Mouse (Mus musculus) adrenal gland, postnatal 14 days (tissue): ENCODE data around the gene Myo15. TPM values are rescaled to one million over a fixed set of nuclear protein-coding genes. Genes with fewer than 3 reads are reported as not detected.
"Not testable (repeated sequence)": the region's sequence is repeated elsewhere in the genome, so short reads cannot be mapped to it uniquely, and the experiment has no call there.

Source experiments
- DNase-seq: peaks from one replicate; pipeline ENCODE4 v3.0.0; 2021; ENCODE audit warnings: mixed read lengths
- long read RNA-seq, 2 experiments: library from polyadenylated mRNA; stranded (forward); transcript quantifications; one replicate each; pipeline ENCODE4 v2.0.0; 2021
- total RNA-seq: library from RNA; stranded (reverse); gene quantifications from 2 replicates; pipeline ENCODE4 v1.2.3, GENCODE M21; 2021

Gene Myo15
- total RNA-seq: 0.30 and 0.70 TPM in 2 replicates
- long read RNA-seq, experiment 1: 0 reads
- long read RNA-seq, experiment 2, partial matches to known transcripts: 1 of 1 reads
- long read RNA-seq, experiment 2, other reads (novel, unspliced or antisense): 0 of 1 reads

GRCm38 (mm10) chr11:60469039-60469438 is at the start of gene Myo15:
Gene Myo15 (plus strand): TSS chr11:60469339.
- no peak for DNase-seq

GRCm38 (mm10) chr11:60422046-60422668 is 47.0 kb upstream of the Myo15 start:
- DNase-seq: no peak

GRCm38 (mm10) chr11:60423006-60423405 is 46.1 kb upstream of the Myo15 start:
- DNase-seq: no peak

- no peak for DNase-seq
Measured at GRCm38 (mm10) chr11:60426417-60426816, 42.7 kb upstream of the Myo15 start.

- DNase-seq: no peak
Measured at GRCm38 (mm10) chr11:60427628-60428027, 41.5 kb upstream of the Myo15 start.

- no peak for DNase-seq
Measured at GRCm38 (mm10) chr11:60433501-60433900, 35.6 kb upstream of the Myo15 start.

GRCm38 (mm10) chr11:60435133-60435532 is 34.0 kb upstream of the Myo15 start:
- no peak for DNase-seq

GRCm38 (mm10) chr11:60436618-60437017 is 32.5 kb upstream of the Myo15 start:
- peak; percentile 44 for DNase-seq

GRCm38 (mm10) chr11:60439621-60440020 is 29.5 kb upstream of the Myo15 start:
- not testable (repeated sequence) for DNase-seq

- no peak for DNase-seq
Measured at GRCm38 (mm10) chr11:60440176-60440575, 29.0 kb upstream of the Myo15 start.

- DNase-seq: no peak
Measured at GRCm38 (mm10) chr11:60442896-60443295, 26.2 kb upstream of the Myo15 start.

- no peak for DNase-seq
Measured at GRCm38 (mm10) chr11:60444007-60444406, 25.1 kb upstream of the Myo15 start.

- peak; percentile 94 for DNase-seq
Measured at GRCm38 (mm10) chr11:60454080-60454744, 14.9 kb upstream of the Myo15 start, which contains the start of gene Drg2. Gene Drg2 (plus strand): TSS chr11:60454591.

- no peak for DNase-seq
Measured at GRCm38 (mm10) chr11:60454745-60455087, 14.4 kb upstream of the Myo15 start.

- DNase-seq: peak; percentile 29
Measured at GRCm38 (mm10) chr11:60457973-60458372, 11.2 kb upstream of the Myo15 start.

GRCm38 (mm10) chr11:60465943-60466380 is 3.2 kb upstream of the Myo15 start:
- DNase-seq: peak; percentile 74

GRCm38 (mm10) chr11:60470743-60471142 is 1.6 kb downstream of the Myo15 start:
- DNase-seq: no peak

GRCm38 (mm10) chr11:60474534-60474933 is 5.4 kb downstream of the Myo15 start:
- no peak for DNase-seq

- no peak for DNase-seq
Measured at GRCm38 (mm10) chr11:60475668-60476362, 6.7 kb downstream of the Myo15 start.

- DNase-seq: peak; percentile 70
Measured at GRCm38 (mm10) chr11:60478121-60478520, 9.0 kb downstream of the Myo15 start.

- no peak for DNase-seq
Measured at GRCm38 (mm10) chr11:60486267-60486666, 17.1 kb downstream of the Myo15 start.

- no peak for DNase-seq
Measured at GRCm38 (mm10) chr11:60492726-60493125, 23.6 kb downstream of the Myo15 start.

GRCm38 (mm10) chr11:60495692-60496091 is 26.6 kb downstream of the Myo15 start:
- DNase-seq: no peak
